Mouse (Mus musculus) CD8-positive naive resting alpha-beta T cell, adult 2 months (primary cell): ENCODE data around the gene Pdzd2.

ENCODE experiments used
- DNase-seq, 2 experiments: peaks; one replicate each; pipeline ENCODE4 v3.0.0; 2022; ENCODE audit warnings: low read depth in 2 of 2, low spot score in 2 of 2

The Pdzd2 gene

DNA sequence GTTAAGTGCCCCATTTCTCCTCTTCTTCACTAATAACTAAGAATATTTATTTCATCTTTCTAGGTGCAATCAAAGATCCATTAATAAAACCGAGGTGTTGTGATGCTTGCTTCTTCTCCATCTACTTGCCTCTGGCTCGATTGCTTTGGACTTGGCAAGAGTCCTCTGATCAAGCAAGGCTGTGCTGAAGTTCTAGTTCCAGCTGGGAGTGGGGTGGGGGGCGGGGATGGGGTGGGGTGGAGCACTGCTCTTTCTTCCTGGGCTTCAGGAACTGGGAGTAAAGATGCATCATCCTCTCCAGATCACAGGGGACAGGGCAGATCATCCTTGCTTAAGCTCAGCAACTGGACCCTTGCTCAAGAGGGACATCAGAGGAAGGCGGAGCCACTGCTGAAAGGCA is 5.5 kb downstream of the Pdzd2 start:
- DNase-seq, result no peak

DNA sequence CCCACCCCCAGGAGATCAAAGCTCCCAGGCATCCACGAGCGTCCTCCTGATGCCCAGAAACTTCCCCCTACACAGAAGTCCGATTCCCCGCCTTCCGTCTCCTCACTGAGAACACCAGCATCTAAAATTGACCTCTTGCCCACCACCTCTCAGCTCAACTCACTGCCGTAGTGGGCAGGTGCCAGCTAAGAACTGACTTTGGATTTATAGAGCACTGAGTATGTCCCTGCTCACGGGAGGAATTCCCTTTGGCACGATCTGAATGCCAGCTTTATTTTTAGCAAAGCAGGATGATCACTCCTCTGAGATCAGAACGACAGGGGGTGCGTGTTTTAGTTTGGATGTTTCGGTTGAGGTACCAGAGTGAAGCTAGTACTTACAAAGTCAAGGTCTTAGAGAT is 7.1 kb downstream of the Pdzd2 start:
- no peak for DNase-seq

DNA sequence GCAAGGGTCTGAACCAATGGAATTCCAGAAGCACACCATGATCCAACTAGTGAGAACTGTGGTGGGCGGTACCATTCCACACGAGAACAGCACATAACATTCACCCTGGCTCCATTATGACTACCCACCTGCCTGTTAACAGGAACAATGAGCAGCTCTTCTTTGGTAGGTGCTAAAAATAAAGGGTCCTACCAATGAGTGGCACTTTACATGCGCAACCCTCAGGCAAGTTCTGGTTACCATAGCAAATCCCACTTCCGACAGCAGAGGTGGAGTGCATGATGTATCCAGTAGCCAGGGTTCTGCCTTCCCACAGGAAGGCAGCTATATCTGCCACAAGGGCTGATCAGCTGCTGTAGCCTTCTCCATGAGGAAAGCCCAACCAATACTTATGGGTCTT is 11.3 kb downstream of the Pdzd2 start:
- no peak for DNase-seq

DNA sequence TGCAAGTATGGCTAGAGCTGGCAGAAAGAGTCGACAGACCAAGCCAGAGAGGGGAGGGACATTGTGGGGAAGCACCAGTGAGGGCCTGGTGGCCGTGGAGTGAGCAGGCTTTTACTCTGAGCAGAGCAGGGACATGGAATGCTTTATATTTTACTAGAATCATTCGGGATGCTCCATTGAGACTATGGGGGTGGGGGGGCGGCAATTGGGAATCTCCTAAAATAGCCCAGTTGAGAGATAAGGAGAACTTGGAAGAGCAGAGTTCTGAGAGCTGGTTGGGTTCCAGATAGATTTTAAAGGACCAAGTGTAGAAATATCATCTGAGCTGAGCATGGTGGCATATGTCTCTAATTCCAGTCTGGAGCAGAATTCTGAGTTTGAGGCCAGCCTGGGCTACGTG is 14.5 kb downstream of the Pdzd2 start:
- no peak for DNase-seq

DNA sequence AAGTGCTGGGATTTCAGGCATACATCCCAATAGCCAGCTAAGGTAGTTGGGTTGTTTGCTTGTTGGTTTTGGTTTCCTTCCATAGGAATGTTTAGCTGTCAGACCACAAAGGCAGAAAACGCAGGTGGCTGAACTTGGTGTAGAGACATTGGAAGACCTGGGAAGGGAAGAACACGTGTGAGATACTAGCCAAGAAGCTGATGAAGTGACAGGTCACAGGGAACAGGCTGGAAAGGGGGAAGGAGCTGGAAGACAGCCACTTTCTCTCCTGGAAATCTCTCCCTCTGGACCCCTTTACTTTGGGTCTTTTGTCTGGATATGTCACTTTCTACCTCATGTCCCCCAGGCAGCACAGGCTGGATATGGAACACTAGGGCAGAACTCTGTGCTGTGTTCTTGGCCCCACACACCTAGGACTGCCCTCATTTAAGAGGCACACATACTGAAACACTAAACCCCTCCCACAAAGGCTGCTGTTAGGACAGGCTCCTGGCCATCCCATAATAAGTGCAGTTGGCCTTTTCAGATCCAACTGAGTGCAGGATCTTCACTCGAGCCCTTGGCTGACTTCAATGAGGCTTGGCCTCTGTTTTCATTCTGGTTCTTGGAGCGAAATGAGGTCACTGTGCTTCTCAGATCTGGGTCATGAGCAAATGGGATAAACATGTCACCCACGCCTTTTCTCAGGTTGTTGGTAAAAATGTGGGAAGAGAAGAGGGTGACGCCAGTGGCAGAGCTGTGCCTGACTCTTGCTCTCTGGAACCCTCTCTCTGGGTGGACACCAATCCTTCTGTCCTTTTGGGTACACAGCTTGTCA is 17.8 kb downstream of the Pdzd2 start:
- DNase-seq, result no peak

DNA sequence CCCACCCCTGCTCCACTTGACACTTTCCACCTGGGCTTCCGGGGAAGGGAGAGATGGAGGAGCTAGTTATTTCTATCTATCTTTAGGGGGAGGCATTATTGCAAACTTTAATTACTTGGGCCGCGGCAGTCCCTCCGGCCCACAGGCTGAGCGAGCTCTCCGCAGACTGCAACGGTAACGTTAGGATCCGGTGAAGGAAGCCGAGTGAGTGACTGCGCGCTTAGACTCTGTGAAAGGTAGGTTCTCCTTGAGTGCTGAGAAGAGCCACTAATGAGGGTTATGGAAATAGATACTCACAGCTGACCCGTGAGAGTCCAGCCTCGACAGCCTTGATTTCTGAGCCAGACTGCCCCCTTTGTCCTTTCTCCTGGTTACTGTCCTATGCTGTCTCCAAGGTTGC is 20.9 kb downstream of the Pdzd2 start:
- DNase-seq, result no peak

DNA sequence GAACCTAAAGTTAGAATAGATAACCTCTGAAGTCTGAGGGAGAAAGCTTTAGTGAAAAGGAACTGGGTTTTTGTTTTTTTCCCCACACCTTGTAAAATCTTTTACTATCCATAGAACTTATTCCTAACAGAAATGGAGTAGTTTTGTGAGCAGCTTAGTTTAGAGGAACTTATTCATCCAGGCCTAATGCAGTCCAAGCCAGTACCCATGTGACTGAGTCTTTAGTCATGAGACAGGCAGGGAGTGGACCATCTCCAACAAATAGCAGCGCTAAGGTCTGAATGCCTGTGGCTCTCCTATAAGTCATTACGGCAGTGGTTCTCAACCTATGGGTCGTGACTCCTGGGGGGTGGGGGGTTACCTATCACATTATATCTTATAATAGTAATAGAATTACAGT is 22.3 kb downstream of the Pdzd2 start:
- no peak for DNase-seq

DNA sequence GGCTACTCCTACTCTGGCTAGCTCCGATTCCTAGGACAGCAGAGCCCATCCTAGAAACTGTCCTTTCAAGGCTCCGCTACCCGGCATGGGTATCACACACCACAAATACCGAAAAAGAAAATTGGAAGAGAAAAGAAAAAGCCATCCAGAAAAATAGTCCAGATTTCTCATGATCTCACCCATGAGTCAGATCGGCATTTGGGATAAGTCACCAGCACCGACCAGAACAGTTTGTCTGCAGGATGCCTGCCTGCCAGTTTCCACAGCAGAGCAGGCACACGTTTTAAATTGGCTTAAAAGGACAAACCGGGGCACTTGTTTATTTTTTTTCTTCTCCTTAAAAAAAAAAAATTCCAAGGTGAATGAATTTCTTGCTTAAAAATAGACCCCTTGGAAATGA is 22.8 kb downstream of the Pdzd2 start:
- DNase-seq, result no peak

DNA sequence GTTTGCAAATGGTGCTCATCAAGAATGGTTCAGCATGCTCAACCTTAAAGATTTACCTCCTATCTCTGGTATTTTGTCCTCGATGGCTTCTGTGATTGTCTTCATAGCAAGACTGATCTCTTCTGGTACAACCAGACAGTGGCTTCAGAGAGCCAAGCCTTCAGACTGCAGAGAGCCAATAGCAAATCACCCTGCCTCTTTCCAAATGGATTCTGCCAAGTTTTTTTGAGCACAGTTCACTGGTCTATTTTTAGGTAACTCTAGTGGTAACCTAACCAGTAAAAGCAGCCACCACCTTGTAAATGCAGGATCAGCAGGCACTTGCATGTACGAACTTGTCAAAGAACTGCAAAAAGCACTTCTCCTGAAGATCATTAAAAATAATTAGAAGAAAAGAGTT is 25.4 kb downstream of the Pdzd2 start:
- no peak for DNase-seq

DNA sequence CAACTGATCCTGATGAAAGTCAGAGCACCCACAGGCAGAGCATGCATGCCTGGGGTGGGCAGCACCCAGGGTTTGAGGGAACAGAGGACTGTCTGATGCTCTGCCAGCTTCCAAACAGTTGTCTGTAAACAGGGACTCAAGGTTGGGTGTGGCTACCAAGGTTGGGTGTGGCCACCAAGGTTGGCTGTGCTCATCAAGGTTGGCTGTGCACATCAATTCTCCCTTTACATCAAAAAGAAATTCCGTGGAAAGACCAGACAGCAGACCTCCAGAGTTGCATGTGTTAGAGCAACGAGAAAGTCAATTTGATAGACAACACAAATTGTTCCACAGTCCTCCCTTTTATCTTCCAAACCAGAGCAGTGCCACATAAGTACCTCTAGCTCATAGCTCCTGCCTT is 26.5 kb downstream of the Pdzd2 start:
- no peak for DNase-seq

DNA sequence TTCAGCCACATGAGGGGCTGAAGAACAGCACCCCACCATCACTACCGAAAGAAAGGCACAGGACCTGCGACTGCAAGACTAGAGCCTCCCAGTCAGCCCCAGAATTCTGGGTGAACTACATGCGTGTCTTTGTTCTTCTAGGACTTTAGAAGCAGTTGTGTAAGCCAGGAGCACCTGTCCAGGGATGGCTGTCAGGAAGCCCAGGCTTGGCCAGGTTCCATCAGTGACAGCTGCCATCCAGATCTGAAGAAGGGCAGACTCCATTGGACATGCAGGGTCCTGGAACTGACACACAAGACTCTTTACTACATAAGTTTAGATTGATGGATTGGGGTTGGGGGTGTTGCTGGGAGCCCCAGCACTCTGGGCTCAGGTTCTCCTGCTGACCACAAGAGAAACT is 29.7 kb downstream of the Pdzd2 start:
- DNase-seq, result no peak

DNA sequence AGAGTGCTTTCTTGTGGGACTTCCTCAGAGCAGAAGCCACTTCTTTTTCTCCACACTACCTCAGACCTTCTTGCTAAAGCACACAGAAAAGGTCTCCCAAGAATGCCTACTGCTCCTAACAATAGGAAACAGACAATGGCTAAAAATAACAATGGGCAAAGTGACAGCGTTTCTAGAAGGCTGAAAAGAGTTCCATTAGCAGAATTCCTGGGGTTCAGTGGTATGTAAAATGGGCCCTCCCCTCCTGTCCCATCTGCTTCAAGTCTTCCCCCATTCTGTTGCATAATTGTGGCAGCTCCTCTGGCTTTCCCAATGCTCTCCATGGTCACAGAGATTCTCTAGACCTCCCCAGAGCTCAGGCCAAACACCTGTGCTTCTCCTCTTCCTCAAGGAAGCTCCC is 31.4 kb downstream of the Pdzd2 start:
- DNase-seq, result no peak

DNA sequence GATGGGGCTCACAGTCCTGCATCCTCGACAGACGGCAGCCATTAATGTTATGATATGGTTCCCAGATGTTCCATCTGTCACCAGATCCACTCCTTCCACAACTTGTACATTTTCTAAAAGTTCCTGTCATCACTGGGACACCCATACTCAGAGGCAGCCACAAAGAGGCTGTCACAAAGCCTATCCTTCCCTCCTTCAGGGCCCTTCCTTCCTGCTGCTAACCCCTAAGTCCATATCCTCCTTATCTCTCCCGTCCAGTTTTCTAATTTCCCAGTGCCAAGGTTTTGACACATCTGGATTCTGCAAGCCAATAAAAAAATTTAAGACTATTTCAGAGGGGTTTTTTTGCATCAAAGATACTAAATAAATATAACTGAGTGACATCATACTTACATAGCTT is 32.8 kb downstream of the Pdzd2 start:
- DNase-seq, result no peak

DNA sequence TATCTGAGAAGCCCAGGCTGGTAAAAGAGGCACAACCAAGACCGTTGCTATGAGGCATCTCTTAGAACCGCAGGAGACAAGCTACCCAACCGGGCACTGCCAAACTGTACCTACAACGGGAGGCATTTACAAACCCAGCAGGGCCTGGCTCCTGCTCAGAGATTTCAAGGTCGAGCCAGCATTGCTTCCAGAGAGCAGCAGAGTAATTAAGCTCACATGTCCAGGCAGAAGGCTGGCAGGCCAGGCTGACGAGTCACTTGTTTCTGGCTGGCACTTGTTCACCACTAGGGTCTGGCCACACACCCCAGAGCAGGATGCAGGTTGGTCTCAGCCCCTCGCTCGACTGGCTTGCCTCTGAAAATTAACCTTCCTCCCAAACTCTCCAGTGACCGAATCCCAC is 39.4 kb downstream of the Pdzd2 start:
- no peak for DNase-seq

DNA sequence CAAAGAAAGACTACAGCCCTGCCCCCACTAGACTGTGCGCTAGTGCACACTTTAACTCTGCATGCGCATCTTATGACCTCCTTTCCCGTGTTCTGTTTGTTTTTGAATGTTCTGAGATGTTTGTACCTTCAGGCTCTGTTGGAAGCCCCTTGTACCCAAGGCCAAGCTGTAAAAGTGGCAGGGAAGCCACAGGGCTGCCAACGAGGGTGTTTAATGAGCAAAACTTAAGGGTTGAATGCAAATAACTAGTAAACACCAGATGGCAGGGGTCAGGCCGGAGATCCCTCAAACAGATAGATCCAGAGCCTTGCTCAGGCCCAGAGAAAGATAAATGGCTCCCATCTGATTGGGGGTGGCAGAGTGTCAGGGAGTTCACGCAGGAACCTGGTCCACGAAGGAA is 42.0 kb downstream of the Pdzd2 start:
- no peak for DNase-seq

DNA sequence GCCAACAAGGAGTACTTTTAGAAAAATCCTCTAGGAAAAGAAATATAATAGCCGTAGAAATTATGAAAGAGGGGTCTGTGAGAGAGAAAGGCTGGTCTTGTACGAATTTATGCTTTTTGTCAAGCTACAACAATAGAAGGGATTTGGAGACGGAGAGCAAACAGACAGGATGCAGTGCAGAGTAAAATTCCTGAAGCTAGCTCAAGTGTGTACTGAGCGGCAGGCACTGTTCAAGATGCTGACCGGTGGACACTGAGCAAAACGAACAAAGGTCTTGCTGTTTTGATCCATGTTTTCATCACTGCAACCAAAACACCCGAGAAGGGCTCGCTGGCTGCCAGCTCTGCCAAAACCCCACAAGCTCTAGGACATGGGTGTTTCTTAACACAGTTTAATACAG is 42.8 kb downstream of the Pdzd2 start:
- no peak for DNase-seq

DNA sequence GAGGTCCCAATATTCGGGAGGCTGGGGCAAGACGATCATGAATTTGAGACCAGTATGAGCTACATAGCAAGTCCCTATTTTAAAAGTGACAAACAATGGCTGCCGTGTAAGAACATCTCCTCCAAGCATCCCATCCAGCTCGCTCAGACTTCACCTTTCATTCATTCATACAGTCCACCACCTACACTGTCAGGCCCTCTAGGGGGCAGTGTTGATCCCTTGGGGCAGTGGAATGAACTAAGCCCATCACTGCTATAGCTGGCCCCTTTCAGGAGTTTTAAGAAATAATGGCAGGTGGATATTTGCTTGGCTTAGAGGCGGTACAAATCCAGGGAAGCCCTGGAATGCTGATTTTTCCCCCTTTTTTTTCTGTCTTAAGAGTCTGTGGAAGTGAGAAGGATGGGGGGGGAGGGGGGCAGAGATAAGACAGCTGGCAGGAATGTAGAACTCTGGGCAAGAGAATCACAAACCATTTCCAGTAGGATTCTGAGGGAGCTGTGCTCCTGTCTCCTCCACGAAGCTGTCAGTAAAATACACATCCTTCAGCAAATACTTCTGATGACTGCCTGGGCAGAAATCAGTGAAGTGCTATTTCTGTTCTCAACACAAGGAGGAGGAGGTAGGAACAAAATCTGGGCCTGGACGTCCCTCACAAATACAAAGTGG is 49.9 kb downstream of the Pdzd2 start:
- DNase-seq, result no peak

DNA sequence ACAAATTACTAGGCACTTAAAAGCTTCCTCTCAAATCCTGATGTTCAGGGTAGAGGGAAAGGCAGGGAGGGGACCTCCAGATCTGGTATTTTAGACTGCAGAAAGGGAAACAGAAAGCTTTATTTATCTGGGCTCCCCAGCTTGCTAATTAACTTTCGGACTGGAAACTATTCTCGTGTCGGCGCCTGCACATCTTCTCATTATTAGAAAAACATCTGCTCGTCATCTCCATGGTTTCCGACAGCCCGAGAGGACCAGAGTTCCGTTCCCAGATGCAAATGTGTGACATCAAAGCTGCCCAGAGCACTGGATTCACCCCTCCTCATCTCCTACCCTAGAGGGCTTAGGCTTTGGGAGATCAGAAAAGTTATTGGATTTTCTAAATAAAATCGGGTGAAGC is 57.2 kb downstream of the Pdzd2 start:
- no peak for DNase-seq

DNA sequence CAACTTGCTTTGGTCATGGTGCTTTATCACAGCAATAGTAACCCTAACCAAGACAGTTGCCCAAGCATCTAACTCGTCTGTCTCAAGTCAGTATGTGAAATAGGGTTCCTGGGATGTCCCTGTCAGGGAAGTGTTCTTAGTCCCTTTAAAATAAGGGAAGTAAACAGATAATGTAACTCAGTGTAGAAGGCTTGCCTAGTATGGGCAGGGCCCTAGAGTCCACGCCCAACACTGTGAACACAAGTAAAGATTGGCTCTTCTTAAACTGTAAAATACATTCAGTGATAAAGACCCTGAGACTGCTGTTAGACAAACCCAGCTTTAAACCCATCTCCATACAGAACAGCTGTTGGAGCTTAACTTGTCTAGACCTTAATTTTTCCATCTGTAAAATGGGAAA is 57.8 kb downstream of the Pdzd2 start:
- no peak for DNase-seq

DNA sequence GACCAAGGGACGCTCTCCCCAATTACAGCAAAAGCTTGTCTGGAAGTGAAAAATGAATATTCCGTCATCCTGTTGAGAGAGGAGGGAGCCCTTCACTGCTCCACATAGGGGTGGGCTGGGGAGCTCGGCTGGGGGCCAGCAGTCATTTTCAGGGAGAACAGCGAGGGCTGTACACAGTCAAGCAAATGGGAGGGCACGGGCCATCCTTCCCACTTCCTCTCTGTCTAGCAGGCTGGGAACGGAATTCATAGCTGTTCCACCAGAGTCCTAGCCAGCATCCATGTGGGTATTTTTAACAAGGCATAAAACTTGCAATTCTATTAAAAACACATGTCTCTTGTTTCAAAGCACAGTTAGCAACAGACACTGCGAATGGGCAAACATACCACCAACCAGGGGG is 59.0 kb downstream of the Pdzd2 start:
- DNase-seq, result no peak

DNA sequence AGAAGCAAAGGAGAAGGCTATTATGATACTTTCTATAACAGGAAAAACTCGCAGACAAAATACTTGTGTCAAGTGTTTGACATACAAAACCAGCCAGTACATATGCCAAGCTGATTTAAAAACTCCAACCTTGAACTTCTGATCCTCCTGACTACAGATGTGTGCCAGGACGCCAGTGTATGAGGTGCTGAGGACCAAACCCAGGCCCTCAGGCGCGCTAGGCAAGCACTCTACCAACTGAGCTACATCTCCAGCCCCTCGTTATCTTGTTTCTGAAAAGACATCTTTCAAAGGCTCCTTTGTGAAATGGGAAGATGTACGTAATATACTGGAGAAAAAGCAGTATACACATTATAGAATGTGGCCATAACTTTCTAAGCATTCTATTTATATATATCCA is 59.7 kb downstream of the Pdzd2 start:
- no peak for DNase-seq

DNA sequence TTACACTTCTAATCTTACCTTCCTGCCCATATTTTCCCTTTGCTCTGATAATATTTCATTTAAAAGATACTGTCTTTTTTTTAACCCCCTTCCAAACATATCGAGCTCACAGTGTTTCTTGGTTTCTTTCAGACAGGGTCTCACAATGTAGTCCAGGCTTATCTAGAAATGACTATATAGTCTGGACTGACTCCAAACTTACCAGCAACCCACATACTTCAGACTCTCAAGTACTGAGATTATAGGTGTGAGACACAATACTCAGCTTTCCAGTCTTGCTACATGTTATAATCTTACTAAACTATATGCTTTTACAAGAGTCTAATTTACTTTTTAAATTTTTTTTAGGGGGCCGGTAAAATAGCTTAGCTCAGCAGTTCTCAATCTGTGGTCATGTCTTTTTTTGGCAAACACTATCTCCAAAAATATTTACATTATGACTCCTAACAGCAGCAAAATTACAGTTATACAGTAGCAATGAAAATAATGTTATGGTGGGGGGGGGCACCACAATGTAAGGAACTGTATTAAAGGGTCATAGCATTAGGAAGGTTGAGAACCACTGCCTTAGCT is 61.1 kb downstream of the Pdzd2 start:
- no peak for DNase-seq

DNA sequence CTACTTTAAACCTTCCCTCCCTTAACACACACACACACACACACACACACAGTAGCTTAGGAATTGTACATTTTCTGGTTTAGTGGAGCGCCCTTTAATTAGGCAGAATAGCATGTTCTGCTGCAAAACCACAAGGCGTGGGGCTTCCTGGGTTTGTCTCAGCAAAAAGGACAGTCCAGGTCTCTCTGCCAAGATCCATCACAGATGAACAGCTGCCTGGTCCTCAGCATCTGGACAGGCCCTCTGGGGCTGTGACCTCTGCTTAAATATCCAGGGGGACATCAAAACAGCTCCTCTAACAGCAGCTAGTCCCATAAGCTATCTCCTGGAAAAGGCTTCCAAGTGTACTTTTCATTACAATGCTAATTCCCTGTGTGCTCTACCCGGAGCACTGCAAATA is 64.4 kb downstream of the Pdzd2 start:
- DNase-seq, result no peak
